Mouse (Mus musculus): Measurements from ENCODE around the gene Gm20458. TPM values are rescaled to one million over a fixed set of nuclear protein-coding genes. Genes with fewer than 3 reads are reported as not detected.

Gm20458 gene
- total RNA-seq, 2 experiments from 2014 or later: 3.3 TPM; not detected in 1

Other genes with a start within 250 kb of the Gm20458 start
- not detected for gene Wfdc15b, start 239.3 kb upstream of the Gm20458 start, total RNA-seq (2021)
- not detected for gene Svs2, start 222.5 kb upstream of the Gm20458 start, total RNA-seq (2021)
- not detected for gene Svs3b, start 204.3 kb upstream of the Gm20458 start, total RNA-seq (2021)
- gene Svs4, start 182.5 kb upstream of the Gm20458 start, total RNA-seq (2021): not detected
- gene Svs3a, start 171.7 kb upstream of the Gm20458 start, total RNA-seq (2021): not detected
- not detected for gene Svs6, start 144.2 kb upstream of the Gm20458 start, total RNA-seq (2021)
- not detected for gene Svs5, start 128.2 kb upstream of the Gm20458 start, total RNA-seq (2021)
- 1 to 10 TPM in 1 of 2 experiments, not detected in 1; 1.4 TPM for gene Slpi, start 71.9 kb upstream of the Gm20458 start, total RNA-seq (2021)
- under 1 TPM; 0.05 to 0.07 TPM for gene Rbpjl, start 57.8 kb upstream of the Gm20458 start, total RNA-seq (2021)
- 1 to 10 TPM; 5.8 to 7.8 TPM for gene Matn4, start 55.8 kb upstream of the Gm20458 start, total RNA-seq (2021)
- 10 to 100 TPM; 52.5 TPM for gene Sdc4, start 17.1 kb upstream of the Gm20458 start, total RNA-seq (2021)
- 10 to 100 TPM; 16.8 to 18.4 TPM for gene Sys1, start 4.0 kb upstream of the Gm20458 start, total RNA-seq (2021)
- gene Trp53tg5, start 12.8 kb downstream of the Gm20458 start, total RNA-seq (2021): not detected
- 10 to 100 TPM; 13.0 to 17.7 TPM for gene Dbndd2, start 25.1 kb downstream of the Gm20458 start, total RNA-seq (2021)
- gene Pigt, start 36.6 kb downstream of the Gm20458 start, total RNA-seq (2021): 10 to 100 TPM; 44.3 to 51.3 TPM
- not detected for gene Wfdc2, start 101.4 kb downstream of the Gm20458 start, total RNA-seq (2021)
- not detected for gene Spint3, start 112.5 kb downstream of the Gm20458 start, total RNA-seq (2021)
- not detected for gene Wfdc6a, start 124.5 kb downstream of the Gm20458 start, total RNA-seq (2021)
- gene Eppin, start 132.6 kb downstream of the Gm20458 start, total RNA-seq (2021): not detected
- not detected for gene Wfdc6b, start 152.6 kb downstream of the Gm20458 start, total RNA-seq (2021)
- gene Wfdc8, start 152.7 kb downstream of the Gm20458 start, total RNA-seq (2021): not detected
- not detected for gene Wfdc16, start 177.8 kb downstream of the Gm20458 start, total RNA-seq (2021)
- gene Wfdc10, start 195.1 kb downstream of the Gm20458 start, total RNA-seq (2021): not detected
- gene Wfdc9, start 195.6 kb downstream of the Gm20458 start, total RNA-seq (2021): not detected
- not detected for gene Wfdc11, start 213.1 kb downstream of the Gm20458 start, total RNA-seq (2021)
- gene Wfdc13, start 224.1 kb downstream of the Gm20458 start, total RNA-seq (2021): not detected
- not detected for gene Spint4, start 237.5 kb downstream of the Gm20458 start, total RNA-seq (2021)